Mouse (Mus musculus) neural tube, embryonic 12.5 days (tissue): ENCODE measurements around the gene Tmem129. TPM values are rescaled to one million over a fixed set of nuclear protein-coding genes. Genes with fewer than 3 reads are reported as not detected.
A peak's percentile ranks its signal among the peaks of the same experiment; 100 is the strongest.

ENCODE experiments used
- ATAC-seq: fragments of 200-750 bp; cut with Nextera tagmentation; 2 replicates; pipeline ENCODE4 v1.8.0; 2017; ENCODE audit warnings: low read depth, mild to moderate bottlenecking, moderate TSS enrichment, moderate library complexity; ENCODE audit not compliant: low FRiP score
- H3K27ac ChIP-seq: fragments of 300-500 bp; sonication (generic); 2 replicates; pipeline ENCODE4 v1.5.1; 2016
- H3K27me3 ChIP-seq: fragments of 300-500 bp; sonication (generic); replicated peaks from 2 replicates; pipeline ENCODE4 v1.6.1; 2016; ENCODE audit warnings: mild to moderate bottlenecking
- H3K36me3 ChIP-seq: fragments of 300-500 bp; sonication (generic); 2 replicates; pipeline ENCODE4 v1.6.1; 2016; ENCODE audit warnings: mild to moderate bottlenecking
- H3K4me1 ChIP-seq: fragments of 300-500 bp; sonication (generic); 2 replicates; pipeline ENCODE4 v1.6.1; 2016
- H3K4me2 ChIP-seq: fragments of 300-500 bp; sonication (generic); replicated peaks from 2 replicates; pipeline ENCODE4 v1.6.1; 2016; ENCODE audit warnings: mild to moderate bottlenecking
- H3K4me3 ChIP-seq: fragments of 300-500 bp; sonication (generic); 2 replicates; pipeline ENCODE4 v1.5.1; 2016
- H3K9ac ChIP-seq: fragments of 300-500 bp; sonication (generic); 2 replicates; pipeline ENCODE4 v1.6.1; 2016; ENCODE audit warnings: mild to moderate bottlenecking
- H3K9me3 ChIP-seq: fragments of 300-500 bp; sonication (generic); 2 replicates; pipeline ENCODE4 v1.6.1; 2016; ENCODE audit warnings: mild to moderate bottlenecking
- WGBS: fragments of 180-500 bp; shearing (Covaris S2); methylation state at CpG from one replicate; pipeline ENCODE4 v1.1.7; 2016; 5-methylcytosine and 5-hydroxymethylcytosine counted together
- polyA plus RNA-seq: library from polyadenylated mRNA; unstranded; fragments of >200 nt; fragmentation: Nextera tagmentation; extraction: Ambion mirVana; gene quantifications from 2 replicates; pipeline ENCODE4 v1.2.1, GENCODE M21; 2016

Gene Tmem129
- polyA plus RNA-seq, 1 experiment from 2014 or later: 31.5 TPM

DNA sequence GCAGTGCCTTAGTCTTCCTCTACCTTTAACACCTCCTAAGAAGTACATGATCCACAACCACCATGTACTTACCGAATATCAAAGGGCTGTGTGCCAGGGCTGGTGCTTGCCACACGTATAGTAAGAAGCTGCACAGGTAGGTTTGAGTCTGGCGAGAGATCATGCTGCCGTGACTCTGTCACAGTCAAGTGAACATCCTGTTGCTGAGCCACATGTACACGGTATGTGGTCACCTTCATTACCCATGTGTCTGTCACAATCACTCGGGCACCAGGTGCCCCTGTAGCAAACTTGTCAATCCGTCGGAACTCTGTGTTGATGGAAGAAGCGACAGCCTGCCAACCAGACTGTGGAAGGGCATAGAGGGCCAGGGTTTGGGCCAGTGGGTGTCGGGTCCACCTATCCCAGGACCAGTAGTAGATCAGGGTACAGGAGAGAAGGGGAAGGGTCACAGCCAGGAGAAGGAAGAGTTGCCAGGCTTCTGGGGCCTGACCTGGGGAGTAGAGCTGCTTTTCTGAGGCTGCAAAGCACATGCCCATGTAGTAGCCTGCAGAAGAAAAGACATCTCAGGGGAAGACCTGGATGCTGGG, 2.9 kb downstream of the Tmem129 start:
- Histone ChIP-seq H3K9ac (no peak overlapping the region), H3K27me3 (no peaks in the 10 kb centered on the region), H3K4me3 (no peak overlapping the region), H3K36me3 (peaks cover 15% of the 10 kb centered on the region), H3K4me1 (peaks cover 34% of the 10 kb centered on the region), H3K4me2 (no peak overlapping the region), H3K27ac (no peak overlapping the region), H3K9me3 (no peaks in the 10 kb centered on the region)
- 95% methylated on average over 10 of the region's 10 CpGs for WGBS
- ATAC-seq: no peak

DNA sequence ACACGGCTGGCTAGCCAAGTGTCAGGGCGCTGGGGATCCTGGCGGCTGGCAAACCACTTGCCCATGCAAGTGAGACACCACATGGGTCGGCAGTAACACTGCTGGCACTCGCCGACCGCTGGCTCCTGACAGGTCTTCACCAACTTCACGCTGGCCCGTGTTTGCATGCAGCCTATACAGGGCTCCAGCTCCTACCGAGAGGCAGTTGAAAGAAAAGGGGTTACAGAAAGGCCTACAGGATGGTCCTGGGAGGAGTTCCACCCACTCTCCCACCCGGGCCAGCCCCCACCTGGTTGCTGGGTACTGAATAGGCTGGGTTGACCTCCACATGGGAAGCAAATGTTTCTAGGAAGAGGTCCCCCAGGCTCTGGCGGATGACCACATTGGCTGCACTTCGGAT, 3.8 kb downstream of the Tmem129 start:
- H3K4me3 ChIP-seq: no peak overlapping the region

DNA sequence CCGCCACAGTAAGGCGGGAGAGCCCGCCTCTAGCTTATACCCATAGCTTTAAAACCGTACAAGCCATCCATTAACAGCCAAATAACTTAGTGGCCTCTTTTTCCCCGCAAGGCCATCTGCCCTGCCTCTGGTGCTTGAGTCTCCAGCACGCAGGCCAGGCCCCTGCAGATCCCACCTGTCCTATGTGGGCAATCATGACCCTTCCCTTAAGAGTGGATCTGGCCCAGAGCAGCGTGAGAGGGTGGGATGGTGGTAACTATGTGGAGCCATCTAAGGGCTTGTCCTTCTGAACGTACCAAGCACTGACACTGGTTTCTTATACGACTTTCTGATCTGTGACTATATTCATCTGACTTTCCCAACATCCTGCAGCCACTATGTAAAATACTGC, 5.4 kb downstream of the Tmem129 start:
- no peaks in the 10 kb centered on the region for H3K27me3 ChIP-seq
- peak overlapping the region; percentile 64 for H3K4me2 ChIP-seq
- 2% methylated on average over 9 of the region's 9 CpGs for WGBS
- no peak overlapping the region for H3K27ac ChIP-seq
- ATAC-seq: peak; percentile 42
- peak overlapping the region; percentile 59 for H3K4me3 ChIP-seq
- H3K36me3 ChIP-seq: peaks cover 20% of the 10 kb centered on the region
- no peaks in the 10 kb centered on the region for H3K9me3 ChIP-seq
- H3K9ac ChIP-seq: peak overlapping the region; percentile 49; the same call in 1 of the 2 replicates
- H3K4me1 ChIP-seq: peaks cover 25% of the 10 kb centered on the region

More for the DNA sequence above, 3.8 kb downstream of the Tmem129 start:
- H3K27ac ChIP-seq: no peak overlapping the region
- no peaks in the 10 kb centered on the region for H3K9me3 ChIP-seq
- H3K4me2 ChIP-seq: no peak overlapping the region
- H3K4me1 ChIP-seq: peaks cover 35% of the 10 kb centered on the region
- H3K27me3 ChIP-seq: no peaks in the 10 kb centered on the region
- 95% methylated on average over 13 of the region's 13 CpGs for WGBS
- H3K9ac ChIP-seq: no peak overlapping the region
- no peak for ATAC-seq
- H3K36me3 ChIP-seq: peaks cover 17% of the 10 kb centered on the region

DNA sequence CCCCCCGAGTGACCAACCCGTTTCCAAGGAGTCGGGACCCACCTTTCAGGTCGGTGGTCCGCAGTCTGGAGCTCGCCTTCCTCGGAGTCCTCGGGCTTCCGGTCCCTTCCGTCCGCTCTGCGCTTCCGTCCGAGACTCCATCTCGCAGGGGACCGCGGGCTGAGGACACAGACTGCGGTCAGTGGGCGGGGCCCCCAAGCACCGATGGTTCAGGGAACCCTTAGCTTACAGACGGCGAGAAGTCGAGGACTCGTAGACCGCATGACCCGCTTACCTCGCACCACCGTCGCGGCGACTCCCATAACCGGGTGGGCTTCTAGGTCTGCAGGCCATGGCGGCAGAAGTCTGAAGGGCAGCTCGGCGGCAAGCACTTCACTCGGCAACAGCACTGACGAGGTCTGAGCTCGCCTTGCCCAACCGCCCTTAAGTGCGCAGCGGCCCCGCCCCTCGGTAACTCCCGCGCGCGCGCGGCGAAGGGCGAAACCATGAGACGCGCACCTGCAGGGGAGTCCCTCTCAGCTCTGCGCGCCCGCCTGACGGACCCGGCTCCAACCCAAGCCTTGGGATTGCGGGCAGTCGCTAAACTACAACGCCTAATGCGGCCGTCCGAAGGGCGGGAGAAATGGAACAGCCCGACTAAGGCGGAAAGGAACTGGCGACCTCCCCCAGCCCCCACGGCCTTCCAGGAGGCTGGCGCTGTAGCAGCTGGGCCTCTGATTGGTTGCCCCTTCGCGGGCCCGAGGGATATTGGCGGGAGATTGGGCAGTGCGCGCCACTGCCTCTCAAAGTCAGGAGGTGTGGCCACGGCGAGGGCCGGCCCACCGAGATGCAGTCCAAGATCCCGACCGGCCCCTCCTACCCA, 6.1 kb downstream of the Tmem129 start, which contains the start of gene Slbp:
TSS of gene Slbp (minus strand) at position 654 of the 862 bp plus-strand sequence.
- WGBS: under 1% methylated on average over 82 of the region's 82 CpGs
- H3K4me3 ChIP-seq: peak within 1 kb of the TSS; percentile 59
- H3K4me2 ChIP-seq: peak within 1 kb of the TSS; percentile 64
- H3K9ac ChIP-seq: peak within 1 kb of the TSS; percentile 71
- H3K4me1 ChIP-seq: peaks cover 24% of the 10 kb centered on the region
- H3K36me3 ChIP-seq: peaks cover 26% of the 10 kb centered on the region
- no peaks in the 10 kb centered on the region for H3K9me3 ChIP-seq
- peak; percentile 96 for ATAC-seq
- H3K27ac ChIP-seq: peak within 1 kb of the TSS; percentile 90
- no peaks in the 10 kb centered on the region for H3K27me3 ChIP-seq

DNA sequence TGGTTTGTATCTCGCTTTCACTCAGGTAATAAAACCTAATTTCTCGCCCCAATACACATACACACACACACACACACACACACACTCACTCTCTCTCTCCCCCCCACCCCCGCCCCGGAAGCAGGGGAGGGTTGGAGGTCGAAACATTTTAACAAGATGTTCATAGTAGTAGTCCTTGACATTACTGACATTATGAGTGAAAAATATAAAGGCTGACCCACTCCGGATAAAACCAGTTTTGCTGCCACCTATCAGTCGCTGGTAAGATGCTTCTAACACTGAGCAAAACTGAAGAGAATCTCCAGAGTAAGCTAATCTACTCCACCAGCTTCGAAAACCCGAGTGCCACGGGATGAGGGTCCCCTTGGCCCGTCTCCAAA, 6.7 kb downstream of the Tmem129 start:
- Histone ChIP-seq H3K36me3 (peaks cover 31% of the 10 kb centered on the region), H3K4me2 (peak overlapping the region; percentile 64), H3K4me3 (peak overlapping the region; percentile 59), H3K4me1 (peaks cover 18% of the 10 kb centered on the region), H3K9ac (peak overlapping the region; percentile 71), H3K27me3 (no peaks in the 10 kb centered on the region), H3K9me3 (no peaks in the 10 kb centered on the region), H3K27ac (peak overlapping the region; percentile 90)
- no peak; the same call in 1 of the 2 replicates for ATAC-seq
- WGBS: under 1% methylated on average over 11 of the region's 11 CpGs

DNA sequence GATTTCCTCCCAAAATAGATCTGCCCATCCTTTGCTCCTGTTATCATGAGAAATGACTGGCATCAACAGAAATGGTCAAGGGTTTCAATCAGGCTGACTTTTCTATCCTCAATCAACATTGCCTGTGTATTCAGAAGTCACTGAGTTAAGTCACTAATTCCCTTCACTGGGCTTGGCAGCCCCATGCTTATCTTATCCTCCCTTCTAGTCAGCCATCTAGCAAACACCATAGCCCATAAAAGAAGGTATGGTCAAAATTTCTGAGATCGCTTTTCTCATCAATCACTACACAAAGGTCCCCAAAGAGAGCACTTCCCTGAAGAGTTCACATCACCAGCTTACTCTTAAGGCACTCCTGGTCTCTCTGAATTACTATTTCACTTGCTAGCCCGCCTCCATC, 7.2 kb downstream of the Tmem129 start:
- Histone ChIP-seq H3K27me3 (no peaks in the 10 kb centered on the region), H3K4me2 (peak overlapping the region; percentile 64), H3K4me3 (peak overlapping the region; percentile 59), H3K36me3 (peaks cover 36% of the 10 kb centered on the region), H3K9ac (peak overlapping the region; percentile 71), H3K9me3 (no peaks in the 10 kb centered on the region), H3K27ac (no peak overlapping the region), H3K4me1 (peaks cover 15% of the 10 kb centered on the region)
- 25% methylated on average over 2 of the region's 2 CpGs for WGBS
- no peak for ATAC-seq

DNA sequence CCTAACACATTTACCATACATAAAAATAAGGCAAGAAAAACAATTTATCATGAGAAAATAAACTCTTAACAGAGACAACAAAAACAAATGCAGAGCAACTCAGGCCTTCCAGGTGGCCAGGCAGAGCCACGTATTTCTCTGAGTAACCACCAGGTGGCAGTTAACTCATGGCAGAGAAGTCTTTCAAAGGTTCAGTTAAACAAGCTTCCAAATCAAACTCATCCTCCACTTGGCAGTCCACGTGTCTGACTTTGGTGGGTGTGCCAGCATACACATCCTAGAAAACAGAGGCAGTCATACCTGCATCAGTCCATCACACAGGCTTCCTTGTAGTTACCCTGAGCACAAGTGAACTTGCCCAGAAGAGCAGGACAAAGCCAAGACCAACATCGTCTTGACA, 17.6 kb downstream of the Tmem129 start:
- Histone ChIP-seq H3K9me3 (no peaks in the 10 kb centered on the region), H3K4me1 (no peaks in the 10 kb centered on the region), H3K4me3 (no peak overlapping the region), H3K27me3 (no peaks in the 10 kb centered on the region), H3K9ac (no peak overlapping the region), H3K27ac (no peak overlapping the region), H3K36me3 (peaks cover 54% of the 10 kb centered on the region), H3K4me2 (no peak overlapping the region)
- ATAC-seq: no peak
- 50% methylated on average over 3 of the region's 3 CpGs for WGBS

DNA sequence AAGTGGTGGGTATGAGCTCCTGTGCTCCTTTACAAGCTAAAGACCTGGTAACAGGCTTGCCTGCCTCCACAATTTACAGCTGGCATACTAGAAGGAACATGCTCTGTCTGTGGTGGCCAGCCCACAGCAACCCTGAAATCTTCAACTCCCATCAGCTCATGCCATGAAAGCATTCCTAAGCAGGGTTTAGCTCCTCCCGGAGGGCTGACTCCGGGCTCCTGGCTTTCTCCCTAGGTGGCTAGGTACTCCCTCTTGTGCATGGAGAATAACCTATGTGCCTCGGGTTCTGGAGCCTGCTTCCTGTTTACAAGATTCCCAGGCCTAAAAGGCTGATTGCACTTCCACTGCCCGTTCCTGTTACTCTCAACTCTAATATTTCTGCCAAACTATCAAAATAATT, 19.4 kb downstream of the Tmem129 start:
- no peaks in the 10 kb centered on the region for H3K27me3 ChIP-seq
- peaks cover 41% of the 10 kb centered on the region for H3K36me3 ChIP-seq
- no peak overlapping the region for H3K27ac ChIP-seq
- H3K4me3 ChIP-seq: no peak overlapping the region
- H3K4me2 ChIP-seq: no peak overlapping the region
- WGBS: 66% methylated on average over 4 of the region's 4 CpGs
- no peak for ATAC-seq
- no peaks in the 10 kb centered on the region for H3K9me3 ChIP-seq
- no peak overlapping the region for H3K9ac ChIP-seq
- H3K4me1 ChIP-seq: no peaks in the 10 kb centered on the region

DNA sequence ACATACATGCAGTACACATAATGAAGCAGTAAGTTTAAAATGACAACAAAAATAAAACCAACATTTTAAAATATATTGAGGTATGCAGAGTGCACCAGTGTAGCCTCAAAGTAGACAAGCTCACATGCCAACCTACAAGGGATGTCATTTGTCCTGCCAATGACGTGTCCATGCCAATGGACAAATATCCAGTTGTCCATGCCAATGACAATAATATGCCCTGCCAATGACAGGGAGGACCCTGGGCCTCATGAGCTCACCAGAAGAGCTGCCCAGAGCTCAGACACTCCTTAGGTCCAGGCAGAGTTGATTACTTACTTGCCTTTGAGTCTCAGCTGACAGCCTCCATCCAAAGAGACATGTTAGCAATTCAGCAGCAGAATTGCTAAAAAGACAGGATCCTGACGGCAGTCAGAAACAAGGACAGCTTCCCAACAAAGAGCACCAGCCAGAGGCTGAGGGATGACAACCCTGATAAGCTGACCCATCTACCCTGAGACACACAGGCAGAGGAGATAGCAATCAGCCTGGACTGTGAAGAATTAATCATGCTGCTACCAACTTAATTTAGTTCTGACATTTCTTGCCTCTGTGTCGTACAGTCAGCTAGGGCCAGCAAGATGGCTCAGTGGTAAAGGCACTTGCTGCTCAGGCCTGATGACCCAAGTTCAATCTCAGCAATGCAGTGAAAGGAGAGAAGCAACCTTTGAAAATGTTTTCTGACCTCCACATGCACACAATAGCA, 20.4 kb downstream of the Tmem129 start:
- no peak overlapping the region for H3K27ac ChIP-seq
- ATAC-seq: no peak
- H3K4me3 ChIP-seq: no peak overlapping the region

DNA sequence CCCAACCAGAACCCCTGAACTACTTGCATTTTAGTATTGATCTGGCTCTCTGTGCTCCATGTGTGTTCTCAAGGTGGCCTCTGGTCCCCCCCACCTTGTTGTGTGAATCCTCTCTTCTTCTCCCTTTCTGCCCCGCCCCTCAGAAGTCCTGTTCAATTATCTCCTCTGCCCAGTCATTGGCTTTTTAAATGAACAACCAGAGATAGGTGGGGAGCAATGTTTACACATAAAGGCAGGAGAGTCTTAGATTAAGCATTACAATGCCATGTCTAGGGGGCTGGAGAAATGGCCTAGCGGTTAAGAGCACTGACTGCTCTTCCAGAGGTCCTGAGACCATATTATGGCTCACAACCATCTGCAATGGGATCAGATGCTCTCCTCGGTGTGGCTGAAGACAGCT, 22.9 kb downstream of the Tmem129 start:
- Histone ChIP-seq H3K4me1 (peaks cover 3% of the 10 kb centered on the region), H3K9me3 (no peaks in the 10 kb centered on the region), H3K27me3 (no peaks in the 10 kb centered on the region), H3K4me3 (no peak overlapping the region), H3K36me3 (peaks cover 14% of the 10 kb centered on the region), H3K4me2 (no peak overlapping the region), H3K27ac (no peak overlapping the region), H3K9ac (no peak overlapping the region)
- ATAC-seq: no peak
- 91% methylated on average over 3 of the region's 3 CpGs for WGBS

More for the DNA sequence above, 20.4 kb downstream of the Tmem129 start:
- no peak overlapping the region for H3K9ac ChIP-seq
- peaks cover 30% of the 10 kb centered on the region for H3K36me3 ChIP-seq
- H3K4me2 ChIP-seq: no peak overlapping the region
- H3K9me3 ChIP-seq: no peaks in the 10 kb centered on the region
- 87% methylated on average over 3 of the region's 3 CpGs for WGBS
- H3K4me1 ChIP-seq: no peaks in the 10 kb centered on the region
- H3K27me3 ChIP-seq: no peaks in the 10 kb centered on the region

DNA sequence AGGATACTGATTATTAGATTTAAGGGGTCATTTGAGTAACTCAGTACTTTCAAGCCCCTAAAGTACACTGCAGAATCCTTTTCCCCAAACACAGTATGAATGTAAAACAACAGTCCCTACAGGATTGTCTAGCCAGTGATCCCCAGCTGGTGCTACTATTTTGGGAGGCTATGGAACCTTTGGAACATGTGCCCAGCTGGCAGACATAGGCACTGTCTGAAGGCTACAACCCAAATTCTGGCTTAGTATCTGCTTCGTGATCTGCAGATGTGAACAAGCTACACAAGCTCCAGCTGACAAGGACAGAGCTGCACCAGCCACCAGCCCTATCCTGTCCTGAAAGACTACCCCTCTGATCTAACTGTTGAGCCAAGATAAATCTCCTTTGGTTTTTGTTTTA, 25.7 kb downstream of the Tmem129 start:
- no peaks in the 10 kb centered on the region; the same call in 1 of the 2 replicates for H3K36me3 ChIP-seq
- no peak overlapping the region for H3K4me3 ChIP-seq
- H3K27me3 ChIP-seq: no peaks in the 10 kb centered on the region
- H3K27ac ChIP-seq: no peak overlapping the region
- peaks cover 19% of the 10 kb centered on the region for H3K4me1 ChIP-seq
- H3K4me2 ChIP-seq: no peak overlapping the region
- ATAC-seq: no peak
- H3K9ac ChIP-seq: no peak overlapping the region
- no peaks in the 10 kb centered on the region for H3K9me3 ChIP-seq
- WGBS: 97% methylated on average over 1 of the region's 1 CpGs

DNA sequence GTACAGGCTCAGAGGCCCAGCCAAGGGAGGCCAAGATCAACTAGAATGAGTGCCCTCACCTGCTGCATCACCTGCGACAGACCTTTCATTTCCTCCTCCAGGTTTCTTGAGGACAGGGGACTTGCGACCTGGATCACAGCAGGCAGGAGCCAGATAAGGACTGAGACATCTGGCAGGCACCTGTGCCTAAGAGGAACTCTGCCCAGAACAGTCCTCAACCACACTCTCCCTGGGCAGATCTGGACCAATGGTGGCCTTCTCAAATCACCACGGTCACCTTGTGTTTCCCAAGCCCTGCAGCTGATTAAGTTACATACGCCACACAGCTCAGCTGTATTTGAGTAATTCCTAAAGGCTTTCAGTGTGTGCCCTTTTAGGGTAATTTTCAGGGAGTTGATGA, 27.6 kb downstream of the Tmem129 start:
- ATAC-seq: no peak
- WGBS: 75% methylated on average over 4 of the region's 4 CpGs
- no peaks in the 10 kb centered on the region for H3K9me3 ChIP-seq
- 0 out of 2 replicates have a peak overlapping the region, but pooled peaks have one; percentile 26 for H3K9ac ChIP-seq
- no peaks in the 10 kb centered on the region for H3K36me3 ChIP-seq
- peak overlapping the region; percentile 81 for H3K4me2 ChIP-seq
- peaks cover 19% of the 10 kb centered on the region for H3K4me1 ChIP-seq
- H3K4me3 ChIP-seq: peak overlapping the region; percentile 74; the same call in 1 of the 2 replicates
- no peaks in the 10 kb centered on the region for H3K27me3 ChIP-seq
- H3K27ac ChIP-seq: no peak overlapping the region
